Mouse (Mus musculus) erythroblast, embryonic 14.5 days (primary cell): Measurements from ENCODE around the gene Gzmm.

Experiments
- GATA1 ChIP-seq: IDR thresholded peaks from 2 replicates; pipeline ENCODE4 v1.6.1; 2012; ENCODE audit warnings: low read length, inconsistent platforms, mixed read lengths
- TAL1 ChIP-seq: IDR thresholded peaks from 3 replicates; pipeline ENCODE4 v1.6.1; 2012; ENCODE audit warnings: low read length, inconsistent platforms, mixed read lengths

- TF ChIP-seq TAL1, result no peak
- no peak for TF ChIP-seq GATA1
Measured at GRCm38 (mm10) chr10:79684770-79685600, 3.8 kb upstream of the Gzmm start.
